Mouse (Mus musculus) lung, postnatal 0 days (tissue): ENCODE results near the gene Robo2.

ENCODE experiments used
- CTCF ChIP-seq: IDR thresholded peaks from 2 replicates; pipeline ENCODE4 v1.5.1; 2016; ENCODE audit warnings: antibody characterized with exemption, mild to moderate bottlenecking
- EP300 ChIP-seq: IDR thresholded peaks from 2 replicates; pipeline ENCODE4 v1.6.1; 2016; ENCODE audit warnings: antibody characterized with exemption, mild to moderate bottlenecking, control low read depth

DNA sequence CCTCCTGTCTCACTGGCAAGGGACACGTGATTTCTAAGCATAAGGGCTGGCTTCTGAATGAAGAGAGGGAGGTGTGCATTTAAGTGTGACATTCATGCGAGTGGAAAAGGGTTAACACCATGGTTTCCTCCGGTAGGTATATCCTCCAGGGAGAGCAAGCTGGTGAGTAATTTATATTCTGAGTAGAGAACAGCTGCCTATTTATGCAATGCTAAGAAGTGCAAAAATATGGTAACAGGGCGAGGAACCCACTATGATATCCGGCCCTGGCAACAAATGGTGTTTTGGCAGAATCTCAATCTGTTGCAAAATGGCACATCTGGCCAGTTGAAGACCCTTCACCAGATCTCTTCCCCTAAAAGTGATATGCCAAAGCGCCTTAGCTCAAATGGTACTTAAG, 362.6 kb downstream of the Robo2 start:
- TF ChIP-seq CTCF (no peak), EP300 (no peak)
